Mouse (Mus musculus) adrenal gland, adult (tissue): Measurements from ENCODE around the gene Galnt14.

Experiments
- DNase-seq, 2 experiments: peaks; one replicate each; pipeline ENCODE4 v3.0.0; 2022 to 2023; ENCODE audit warnings: low spot score in 1 of 2; ENCODE audit not compliant: inconsistent age in 2 of 2

Galnt14 gene

DNA sequence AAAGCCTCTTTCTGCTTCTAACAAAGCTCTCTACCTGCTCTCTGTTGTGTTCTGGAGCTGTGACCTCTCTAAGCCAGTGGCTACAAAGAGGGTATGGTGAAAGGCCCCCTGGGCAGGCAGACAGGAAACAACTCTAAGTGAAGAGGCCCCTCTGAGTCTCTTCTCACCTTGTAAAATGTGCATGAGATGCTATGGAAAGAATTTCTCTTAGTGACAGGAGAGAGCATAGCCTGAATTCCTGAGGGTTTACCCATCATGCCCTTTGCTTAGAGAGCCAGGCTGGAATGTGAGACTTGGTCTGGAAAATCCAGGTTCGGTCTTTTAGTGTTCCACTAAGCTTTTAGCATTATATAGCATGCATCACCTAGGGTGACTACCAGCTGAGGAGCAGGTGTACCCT is 136.1 kb downstream of the Galnt14 start:
- DNase-seq, result no peak

DNA sequence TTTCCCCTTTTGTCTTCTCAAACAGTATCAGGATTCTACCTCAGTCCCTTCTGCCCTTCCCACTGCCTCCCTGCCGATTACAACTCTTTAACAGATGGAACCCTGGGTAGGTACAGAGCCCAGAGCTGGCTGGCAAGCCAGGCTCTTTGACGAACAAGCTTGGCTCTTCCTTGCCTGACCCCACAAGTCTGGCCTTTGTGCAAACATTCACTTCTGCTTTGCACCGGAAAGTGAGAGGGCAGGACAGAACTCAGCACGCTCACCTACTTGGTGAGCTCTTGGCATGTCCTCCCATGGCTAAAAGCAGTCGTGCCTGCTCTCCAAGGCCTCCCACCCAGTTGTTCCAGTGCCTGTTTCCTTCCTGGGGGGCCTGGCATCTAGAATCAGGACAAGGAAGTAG is 137.4 kb downstream of the Galnt14 start:
- no peak for DNase-seq

DNA sequence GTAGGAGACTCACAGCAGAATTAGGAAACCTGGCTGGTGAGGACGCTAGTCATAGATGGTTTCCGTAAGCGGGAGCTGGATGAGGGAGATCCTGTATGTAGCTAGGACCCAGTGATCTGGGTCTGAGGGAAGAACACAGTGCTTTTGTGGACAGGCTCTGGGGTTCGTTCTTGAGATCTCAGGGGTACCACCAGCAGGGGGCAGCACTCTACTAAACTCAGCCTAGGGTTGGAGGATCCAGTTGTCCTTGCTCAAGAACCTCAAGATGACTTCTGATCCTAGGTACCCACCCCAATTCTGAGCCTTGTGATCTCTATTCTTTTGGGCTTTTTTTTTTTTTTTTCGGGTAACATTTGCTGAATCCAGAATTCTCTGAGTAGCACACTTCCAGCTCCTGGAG is 137.8 kb downstream of the Galnt14 start:
- DNase-seq, result peak; percentile 57 to 88

DNA sequence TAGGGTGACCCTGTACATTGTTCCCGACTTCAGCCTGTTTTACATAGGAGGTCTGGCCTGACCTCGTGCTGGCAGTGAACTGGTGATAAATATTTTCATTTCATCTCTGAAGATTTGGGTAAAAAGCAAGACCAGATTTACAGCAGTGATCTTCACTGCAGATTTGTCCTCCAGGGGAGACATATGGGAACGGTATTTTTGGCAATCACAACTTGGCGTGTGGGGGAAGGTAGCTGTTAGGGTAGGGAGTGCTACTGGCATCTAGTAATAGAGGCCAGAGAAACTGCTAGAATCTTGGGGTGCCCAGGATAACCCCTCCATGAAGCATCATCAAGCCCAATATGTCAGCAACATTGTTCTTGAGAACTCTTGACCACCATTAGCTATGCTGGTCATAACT is 138.3 kb downstream of the Galnt14 start:
- DNase-seq, result no peak

DNA sequence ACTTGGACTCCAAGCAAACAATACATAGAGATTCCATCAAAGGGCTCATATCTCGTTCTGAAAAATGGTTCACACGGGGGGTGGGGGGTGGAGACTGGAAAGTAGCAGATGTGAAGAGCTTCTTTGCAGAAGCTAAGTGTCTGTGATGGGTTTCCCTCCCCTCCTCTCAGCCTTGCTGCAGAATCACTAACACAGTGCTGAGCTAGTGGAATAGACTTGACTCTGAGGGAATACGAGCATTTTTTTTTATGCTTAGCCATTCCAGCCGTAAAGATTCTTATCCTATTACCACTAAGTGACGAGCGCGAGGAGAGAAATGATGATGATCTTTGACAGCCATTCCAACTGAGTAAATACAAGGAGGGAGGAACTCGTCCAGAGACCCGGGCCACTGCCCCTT is 142.0 kb downstream of the Galnt14 start:
- DNase-seq, result no peak

DNA sequence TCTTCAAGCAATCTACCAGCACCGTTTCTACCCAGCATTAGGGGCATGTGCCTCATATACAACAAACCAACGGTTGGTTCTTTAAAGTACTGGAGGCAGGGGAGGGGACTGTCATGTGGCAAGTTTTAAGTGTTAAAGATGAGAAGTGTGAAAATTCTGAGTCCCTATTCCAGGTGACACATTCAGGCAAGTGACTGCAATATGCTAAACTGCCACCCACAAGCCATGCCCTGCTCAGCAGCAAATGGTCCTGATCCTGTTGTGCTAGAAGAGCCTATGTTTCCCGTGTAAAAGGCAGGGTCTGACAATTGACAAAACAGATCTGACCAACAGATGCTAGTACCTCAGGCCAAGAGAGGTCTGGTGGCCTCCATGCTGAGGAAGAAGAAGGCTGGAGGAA is 149.1 kb downstream of the Galnt14 start:
- no peak for DNase-seq

DNA sequence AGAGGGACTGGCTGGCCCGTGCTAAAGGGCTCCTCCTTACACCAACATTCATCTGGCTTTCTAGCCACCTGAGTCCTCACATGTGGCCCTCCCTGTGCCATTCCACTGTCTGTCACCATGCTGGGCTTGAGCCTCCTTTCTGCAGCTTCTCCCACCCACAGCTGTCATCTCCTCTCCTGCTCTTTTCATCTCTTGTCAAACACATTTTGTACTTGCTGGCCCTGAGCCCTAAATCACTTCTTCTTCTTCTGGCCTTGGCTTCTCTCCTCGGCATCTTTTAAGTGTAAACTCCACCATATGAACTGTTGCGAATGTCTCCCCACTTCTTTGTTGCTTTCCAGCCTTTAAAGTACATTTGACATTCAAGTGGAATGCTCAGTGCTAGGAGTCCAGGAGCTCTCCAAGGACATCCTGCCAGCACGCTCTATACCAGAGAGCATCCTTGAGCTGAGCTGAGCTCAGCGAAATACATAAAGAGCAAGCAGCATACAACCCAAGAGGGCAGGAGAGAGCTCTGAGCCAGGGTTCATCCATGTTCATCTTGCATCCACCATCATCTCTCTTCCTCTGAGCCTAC is 150.0 kb downstream of the Galnt14 start:
- DNase-seq, result no peak

DNA sequence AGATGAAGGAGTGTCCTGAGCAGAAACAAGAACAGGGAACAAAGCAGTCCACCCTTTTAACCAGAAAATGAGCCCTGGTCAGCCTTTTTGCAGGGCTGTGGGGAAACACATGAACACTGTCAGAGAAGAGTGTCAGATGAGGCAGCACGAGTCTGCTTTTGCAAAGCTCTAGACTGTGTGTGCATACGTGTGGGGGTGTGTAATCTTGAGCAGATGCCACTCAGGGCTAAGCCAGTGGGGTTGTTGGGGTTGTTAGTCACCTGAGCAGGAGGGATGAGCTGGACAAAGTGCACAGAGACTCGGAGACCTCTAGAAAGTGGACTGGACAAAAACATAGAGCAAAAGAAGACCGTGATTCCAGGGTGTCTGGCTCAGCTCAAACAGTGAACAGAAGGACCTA is 150.8 kb downstream of the Galnt14 start:
- DNase-seq, result no peak

DNA sequence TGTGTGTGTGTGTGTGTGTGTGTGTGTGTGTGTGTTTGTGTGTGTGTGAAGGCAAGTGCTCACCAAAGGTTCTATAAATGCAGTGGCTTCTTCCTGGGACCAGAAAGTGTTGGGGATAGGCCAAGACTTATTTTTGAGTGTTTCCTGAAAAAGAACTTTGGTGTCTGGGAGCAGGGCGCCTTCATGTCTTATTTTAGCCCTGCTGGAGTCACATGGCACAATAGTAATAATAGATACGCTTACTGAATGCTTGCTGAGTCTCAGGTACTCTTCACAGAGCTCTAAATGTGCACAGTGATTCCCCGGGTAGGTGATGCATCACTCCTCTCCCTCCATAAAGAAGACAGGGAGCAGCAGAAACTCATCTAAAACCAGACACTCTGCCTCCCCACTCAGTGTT is 153.2 kb downstream of the Galnt14 start:
- DNase-seq, result no peak

DNA sequence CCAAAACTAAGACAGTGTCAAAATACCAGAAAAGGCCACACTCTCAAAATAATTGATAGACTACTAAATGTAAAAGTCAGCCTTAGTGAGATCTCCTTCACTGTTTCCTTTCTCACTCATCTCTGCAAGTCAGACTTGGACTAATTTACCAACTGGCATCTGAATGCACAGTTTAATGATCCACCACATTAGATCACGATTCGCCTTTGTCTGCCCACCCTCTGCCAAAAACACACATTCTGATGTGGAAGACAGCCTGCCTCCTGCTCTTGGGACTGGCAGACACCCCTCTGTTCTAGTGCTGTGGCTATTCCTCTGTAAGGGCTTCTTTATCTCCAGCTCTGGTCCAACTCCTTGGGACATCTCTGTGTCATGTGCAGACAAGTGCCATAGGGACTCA is 153.8 kb downstream of the Galnt14 start:
- DNase-seq, result no peak

DNA sequence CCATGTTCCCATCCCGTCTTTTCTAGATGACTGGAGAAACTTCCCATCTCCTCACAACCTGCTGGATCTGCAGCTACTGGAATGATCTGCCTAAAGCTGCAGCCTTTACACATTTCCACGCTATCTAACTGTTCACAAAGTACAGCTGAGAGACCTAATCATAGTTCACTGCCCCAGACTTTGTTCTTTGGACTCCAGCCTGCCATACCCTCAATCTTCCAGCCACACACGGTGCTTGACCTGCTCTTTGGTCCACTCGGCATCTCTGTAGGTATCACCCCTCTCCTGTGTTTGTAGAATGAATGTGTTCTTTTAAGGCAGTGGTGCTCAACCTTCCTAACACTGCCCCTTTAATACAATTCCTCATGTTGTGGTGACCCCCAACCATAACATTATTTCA is 155.6 kb downstream of the Galnt14 start:
- no peak for DNase-seq

DNA sequence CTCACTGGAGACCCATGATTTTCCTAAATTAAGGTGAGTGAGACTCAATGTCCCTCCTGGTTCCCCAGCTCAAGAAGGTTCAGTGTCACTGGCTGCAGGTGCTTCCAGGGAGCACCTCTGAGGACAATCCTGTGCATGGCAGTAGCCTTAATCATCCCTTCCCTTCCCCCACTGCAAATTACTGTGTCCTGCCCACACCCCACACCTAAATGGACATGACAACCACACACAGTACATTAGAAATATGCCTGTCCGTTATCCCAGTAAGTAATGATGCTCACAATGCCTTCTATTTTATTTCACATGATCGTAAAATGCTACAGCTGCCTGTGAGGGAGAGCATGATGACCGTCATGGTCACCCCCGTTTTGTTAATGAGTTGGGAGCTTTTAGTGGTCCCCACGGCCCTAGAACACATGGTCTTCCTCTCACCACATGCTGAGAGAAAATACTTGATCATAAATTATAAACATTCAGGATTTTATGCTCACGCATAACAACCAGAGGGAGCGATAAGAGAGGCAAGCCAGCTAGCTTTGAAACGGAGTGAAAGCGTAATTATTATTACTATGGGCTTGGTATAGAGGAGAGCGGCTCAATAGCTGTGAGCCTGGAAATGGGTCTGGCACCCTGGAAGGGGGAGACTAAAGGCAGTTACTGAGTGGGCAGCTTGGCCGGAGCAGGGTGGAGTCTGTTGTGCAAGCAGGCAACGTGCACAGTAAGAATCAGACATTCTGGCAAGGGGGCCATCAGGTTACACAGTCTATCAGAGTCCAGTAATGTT is 161.3 kb downstream of the Galnt14 start:
- DNase-seq, result no peak

DNA sequence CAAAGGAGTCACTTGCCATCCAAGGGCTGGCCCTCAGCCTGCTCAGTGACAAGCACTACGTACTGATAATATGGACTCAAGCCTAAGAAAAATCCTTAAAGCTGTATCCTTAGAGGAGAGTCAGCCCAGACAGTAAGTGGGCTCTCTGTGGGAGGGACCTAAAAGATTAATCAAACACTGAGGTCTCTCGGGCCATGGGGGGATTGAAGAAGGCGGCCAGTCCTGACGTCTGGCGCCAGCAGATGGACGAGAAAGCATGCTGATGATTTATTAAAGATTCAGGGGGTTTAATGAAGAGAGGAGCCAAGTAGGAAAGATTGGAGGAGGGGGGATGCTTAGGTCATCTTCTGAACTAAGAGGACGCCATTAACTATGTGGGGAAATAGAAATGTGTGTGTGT is 162.1 kb downstream of the Galnt14 start:
- DNase-seq, result no peak

DNA sequence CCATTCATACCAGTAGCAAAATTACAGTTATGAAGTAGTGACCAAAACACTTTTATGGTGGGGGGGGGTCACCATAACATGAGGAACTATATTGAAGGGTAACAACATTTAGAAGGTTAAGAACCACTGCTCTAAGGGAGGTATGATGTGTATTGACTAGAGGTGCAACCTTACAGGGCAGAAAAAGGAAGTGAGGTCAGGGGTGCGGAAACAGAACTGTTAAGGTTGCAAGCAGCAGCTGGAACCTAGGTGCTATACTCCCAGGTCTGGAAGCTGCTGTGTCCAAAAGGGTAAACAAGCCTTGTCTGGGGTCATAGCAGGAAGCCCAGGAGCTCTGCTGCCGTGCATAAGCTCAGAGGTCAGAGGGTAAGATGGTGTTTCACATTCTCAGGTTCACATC is 162.8 kb downstream of the Galnt14 start:
- no peak for DNase-seq

DNA sequence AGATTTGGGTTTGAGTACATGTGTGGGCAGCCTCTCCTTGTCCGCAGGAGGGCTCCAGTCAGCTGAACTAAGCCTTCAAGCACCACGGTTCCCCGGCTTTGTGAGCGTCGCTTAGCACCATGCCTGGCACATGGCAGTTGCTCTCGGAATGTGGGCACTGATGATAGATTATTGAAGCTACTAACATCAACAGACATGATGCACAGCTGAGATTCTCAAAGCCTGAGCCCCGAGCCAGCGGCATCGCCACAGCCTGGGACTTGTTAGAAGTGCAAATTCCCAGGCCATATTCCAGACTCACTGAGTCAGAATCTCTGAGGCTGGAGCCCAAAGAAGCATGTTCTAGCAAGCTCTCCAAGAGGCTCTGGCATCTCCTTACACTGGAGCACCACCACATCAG is 168.3 kb downstream of the Galnt14 start:
- no peak for DNase-seq

DNA sequence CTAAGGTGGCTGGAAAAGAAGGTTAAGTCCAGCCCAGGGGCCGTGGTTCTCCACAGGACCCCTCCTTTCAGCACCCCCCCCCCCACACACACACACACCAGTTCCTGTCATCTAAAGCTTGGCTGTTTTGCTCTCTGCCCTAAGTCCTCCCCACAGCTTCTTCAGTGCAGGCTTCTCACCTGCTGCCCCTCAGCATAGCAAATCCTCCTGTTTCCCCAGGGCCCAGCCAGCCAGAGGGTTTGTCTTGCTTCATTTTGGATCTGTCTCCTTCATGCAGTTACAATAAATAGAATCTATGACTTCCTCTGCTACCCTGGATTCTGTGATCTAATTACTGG is 169.1 kb downstream of the Galnt14 start:
- no peak for DNase-seq

DNA sequence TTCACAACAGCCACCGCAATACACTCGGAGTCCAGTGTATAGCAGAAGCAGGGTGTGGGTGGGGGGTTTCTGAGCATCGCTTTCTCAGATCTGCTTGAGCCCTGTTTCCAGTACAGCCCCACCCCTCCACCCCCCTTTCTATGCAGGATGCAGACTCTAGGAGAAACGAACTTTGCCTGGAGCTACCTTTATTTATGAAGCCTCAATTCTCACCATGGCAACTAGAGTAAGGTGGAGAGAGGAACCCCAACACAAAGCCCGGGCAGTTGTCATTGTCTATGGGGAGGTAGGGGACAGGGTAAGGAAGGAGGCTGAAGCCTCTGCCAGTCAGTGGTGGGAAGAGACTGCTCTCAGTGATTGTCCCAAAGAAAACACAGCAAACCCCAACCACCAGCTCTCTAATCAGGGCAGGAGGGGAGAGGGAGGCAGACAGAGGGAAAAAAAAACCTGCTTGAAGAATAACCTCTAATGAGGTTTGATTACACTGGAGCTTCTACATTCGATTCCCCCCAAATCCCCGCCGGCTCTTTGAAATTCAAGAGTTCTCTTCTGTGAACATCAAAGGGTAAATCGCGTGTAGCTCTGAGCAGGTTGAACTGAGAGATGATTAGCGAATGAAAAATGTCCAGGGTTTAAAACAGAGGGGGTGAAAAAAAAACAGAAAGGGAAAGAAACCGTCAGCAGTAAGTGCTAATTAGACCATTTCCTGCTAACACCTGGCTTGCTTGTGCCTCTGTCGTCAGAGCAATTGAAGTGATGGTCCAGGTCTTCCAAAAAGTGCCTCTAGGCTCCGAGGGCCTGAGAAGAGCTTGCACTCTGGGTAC is 169.6 kb downstream of the Galnt14 start:
- DNase-seq, result no peak

DNA sequence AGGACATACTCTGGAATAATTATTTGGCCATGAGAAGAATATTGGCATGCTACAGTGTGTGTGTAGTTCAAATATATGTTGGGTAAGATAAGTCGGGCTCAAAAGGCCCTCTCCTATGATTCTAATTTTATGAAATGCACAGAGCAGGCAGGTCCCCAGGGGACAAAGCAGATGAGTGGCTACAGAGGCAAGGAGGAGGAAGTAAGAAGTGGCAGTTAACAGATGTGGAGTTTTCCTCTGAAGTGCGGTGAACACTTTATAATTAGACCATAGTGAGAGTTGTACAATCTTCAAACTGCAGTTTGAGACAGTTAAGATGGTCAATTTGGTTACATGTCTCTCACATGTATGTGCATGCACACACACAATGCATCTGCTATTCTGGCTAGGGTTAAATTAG is 178.4 kb downstream of the Galnt14 start:
- DNase-seq, result no peak

DNA sequence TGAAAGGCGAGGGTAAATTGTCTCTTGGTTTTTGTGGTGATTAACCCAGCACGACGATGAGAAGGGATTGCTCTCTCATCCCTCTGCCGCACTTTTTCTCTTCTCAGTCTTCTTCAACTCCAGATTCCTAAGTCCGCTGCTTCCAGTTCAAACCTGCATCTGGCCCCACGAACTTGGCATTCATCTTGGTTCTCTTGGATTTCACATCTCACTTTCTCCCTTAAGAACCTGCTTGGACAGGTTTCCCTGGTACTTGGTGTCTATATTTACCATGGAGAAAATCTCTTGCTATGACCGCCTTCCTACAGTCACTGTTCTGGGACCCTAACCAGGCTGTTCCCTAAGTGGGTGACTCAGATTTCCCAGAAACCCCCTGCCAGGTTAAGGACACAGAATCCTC is 188.1 kb downstream of the Galnt14 start:
- DNase-seq, result no peak

DNA sequence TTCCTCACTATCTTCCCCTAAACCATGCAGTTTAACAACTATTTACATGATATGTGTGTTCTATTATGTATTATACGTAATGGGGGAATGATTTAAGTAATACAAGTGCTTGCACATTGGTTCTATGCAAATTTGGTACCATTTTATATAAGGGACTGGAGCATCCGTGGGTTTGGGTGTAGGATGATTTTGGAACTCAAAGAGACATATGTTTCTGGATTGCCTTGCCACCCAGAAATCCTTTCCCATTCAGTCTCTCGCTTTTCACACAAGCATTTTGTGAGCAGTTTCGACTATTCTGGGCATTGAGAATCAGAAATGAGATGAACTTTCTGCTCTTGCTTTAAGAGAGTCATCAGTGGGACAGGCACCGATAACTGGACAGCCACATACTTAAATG is 190.9 kb downstream of the Galnt14 start:
- no peak for DNase-seq

DNA sequence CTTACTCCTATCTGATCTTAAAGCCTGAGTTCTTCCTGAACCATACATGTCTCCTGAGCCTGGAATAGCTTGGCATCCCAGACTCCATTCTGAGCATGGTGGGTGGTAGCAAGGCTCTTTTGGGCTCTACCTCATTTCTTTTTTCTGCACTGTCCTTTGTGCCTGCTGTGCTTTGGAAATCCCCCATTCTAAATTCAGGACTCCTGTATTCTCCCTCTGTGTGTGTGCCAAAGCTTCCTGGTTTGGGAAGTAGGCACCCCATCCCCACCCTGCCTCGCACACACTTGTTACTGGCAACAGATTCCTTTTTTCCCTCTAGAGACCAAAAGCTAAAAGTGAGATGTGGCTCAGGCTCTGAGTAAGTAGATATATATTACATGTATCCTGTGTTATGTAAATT is 191.9 kb downstream of the Galnt14 start:
- no peak for DNase-seq

DNA sequence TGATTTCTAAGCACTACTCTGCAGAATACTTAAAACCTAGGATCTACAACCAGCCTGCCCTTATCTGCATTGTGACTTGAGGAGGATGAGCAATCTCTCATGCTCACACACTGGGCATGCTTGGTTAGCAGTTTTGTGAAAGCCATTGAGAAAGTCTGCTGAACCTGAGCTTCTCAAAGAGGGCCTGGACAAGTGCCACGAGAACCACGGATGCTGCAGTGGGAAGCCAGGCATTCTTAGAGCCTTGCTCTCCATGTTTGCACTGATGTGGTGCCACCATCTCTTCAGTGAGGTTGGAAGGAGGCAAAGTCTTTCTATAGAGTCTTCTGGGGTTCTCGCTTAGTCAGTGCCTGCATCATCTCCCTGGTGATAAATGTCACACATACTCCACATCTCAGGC is 194.7 kb downstream of the Galnt14 start:
- DNase-seq, result no peak
